Mouse (Mus musculus): ENCODE data around the gene Islr2. TPM values are rescaled to one million over a fixed set of nuclear protein-coding genes. Genes with fewer than 3 reads are reported as not detected.

Islr2 gene
- total RNA-seq, 1 experiment: 12.8 TPM

GRCm38 (mm10) chr9:58197781-58198701, 6.1 kb downstream of the Islr2 start:
- no peak for DNase-seq (ENCODE audit: low read depth, low spot score)
- no peak overlapping the region for H3K27ac ChIP-seq (ENCODE audit: insufficient read depth, low read depth, low read length, poor library complexity, severe bottlenecking)
- in situ Hi-C loops (cut with MboI; ENCODE audit: low sequenced_read_pairs in 2 of 2, unreplicated experiment in 2 of 2): no loop called here
- no peaks in the 10 kb centered on the region for H3K9me3 ChIP-seq (ENCODE audit: control insufficient read depth, insufficient read depth, low read depth, low read length)
- H3K9ac ChIP-seq (ENCODE audit: insufficient read depth, low read depth, low read length, poor library complexity, severe bottlenecking): peak overlapping the region; percentile 1; the same call in 1 of the 2 replicates
- peak overlapping the region in 1 of 2 experiments; percentile 26; a peak in 1 of 4 replicates for H3K4me3 ChIP-seq (ENCODE audit: insufficient read depth in 1 of 2, low read depth in 1 of 2, low read length in 2 of 2, poor library complexity in 1 of 2, severe bottlenecking in 1 of 2)
- TF ChIP-seq ZC3H11A (IDR thresholded peaks at IDR 0.05; ENCODE audit: borderline replicate concordance, low read depth, low read length) (no peak; the same call in 1 of the 2 replicates), CHD2 (IDR thresholded peaks at IDR 0.05; ENCODE audit: low read depth, low read length) (no peak), HCFC1 (IDR thresholded peaks at IDR 0.05; ENCODE audit: borderline replicate concordance, insufficient read depth, low read length) (no peak), MAFK (IDR thresholded peaks at IDR 0.05; ENCODE audit: insufficient read depth, low read depth, low read length) (no peak), ZNF384 (IDR thresholded peaks at IDR 0.05; ENCODE audit: low read depth, low read length) (no peak)
- H3K36me3 ChIP-seq (ENCODE audit: control insufficient read depth, insufficient read depth, low read length, poor library complexity, severe bottlenecking): no peaks in the 10 kb centered on the region
- H3K4me1 ChIP-seq (ENCODE audit: control insufficient read depth in 2 of 2, insufficient read depth in 2 of 2, low read length in 2 of 2, poor library complexity in 1 of 2): peaks cover 6 to 47% of the 10 kb centered on the region in 2 experiments; a peak in 2 of 4 replicates

GRCm38 (mm10) chr9:58196610-58197567, 7.2 kb downstream of the Islr2 start:
- Histone ChIP-seq H3K9ac (ENCODE audit: insufficient read depth, low read depth, low read length, poor library complexity, severe bottlenecking) (peak overlapping the region; percentile 23; the same call in 1 of the 2 replicates), H3K4me3 (ENCODE audit: insufficient read depth in 1 of 2, low read depth in 1 of 2, low read length in 2 of 2, poor library complexity in 1 of 2, severe bottlenecking in 1 of 2) (peak overlapping the region; percentile 33 to 52), H3K36me3 (ENCODE audit: control insufficient read depth, insufficient read depth, low read length, poor library complexity, severe bottlenecking) (no peaks in the 10 kb centered on the region), H3K9me3 (ENCODE audit: control insufficient read depth, insufficient read depth, low read depth, low read length) (no peaks in the 10 kb centered on the region), H3K4me1 (ENCODE audit: control insufficient read depth in 2 of 2, insufficient read depth in 2 of 2, low read length in 2 of 2, poor library complexity in 1 of 2) (peaks cover 6 to 40% of the 10 kb centered on the region in 2 experiments; a peak in 2 of 4 replicates), H3K27ac (ENCODE audit: insufficient read depth, low read depth, low read length, poor library complexity, severe bottlenecking) (no peak overlapping the region)
- DNase-seq (ENCODE audit: low read depth, low spot score): no peak
- TF ChIP-seq HCFC1 (IDR thresholded peaks at IDR 0.05; ENCODE audit: borderline replicate concordance, insufficient read depth, low read length) (no peak), CHD2 (IDR thresholded peaks at IDR 0.05; ENCODE audit: low read depth, low read length) (no peak), ZNF384 (IDR thresholded peaks at IDR 0.05; ENCODE audit: low read depth, low read length) (no peak), MAFK (IDR thresholded peaks at IDR 0.05; ENCODE audit: insufficient read depth, low read depth, low read length) (no peak), ZC3H11A (IDR thresholded peaks at IDR 0.05; ENCODE audit: borderline replicate concordance, low read depth, low read length) (no peak)
- in situ Hi-C loops (cut with MboI; ENCODE audit: low sequenced_read_pairs in 2 of 2, unreplicated experiment in 2 of 2): no loop called here

GRCm38 (mm10) chr9:58196141-58196540, 8.0 kb downstream of the Islr2 start:
- Histone ChIP-seq H3K9ac (ENCODE audit: insufficient read depth, low read depth, low read length, poor library complexity, severe bottlenecking) (no peak overlapping the region), H3K9me3 (ENCODE audit: control insufficient read depth, insufficient read depth, low read depth, low read length) (no peaks in the 10 kb centered on the region), H3K4me3 (ENCODE audit: insufficient read depth in 1 of 2, low read depth in 1 of 2, low read length in 2 of 2, poor library complexity in 1 of 2, severe bottlenecking in 1 of 2) (peak overlapping the region; percentile 33 to 52; a peak in 2 of 4 replicates), H3K4me1 (ENCODE audit: control insufficient read depth in 2 of 2, insufficient read depth in 2 of 2, low read length in 2 of 2, poor library complexity in 1 of 2) (peaks cover 4 to 34% of the 10 kb centered on the region in 2 experiments; a peak in 2 of 4 replicates), H3K36me3 (ENCODE audit: control insufficient read depth, insufficient read depth, low read length, poor library complexity, severe bottlenecking) (no peaks in the 10 kb centered on the region), H3K27ac (ENCODE audit: insufficient read depth, low read depth, low read length, poor library complexity, severe bottlenecking) (no peak overlapping the region)
- DNase-seq (ENCODE audit: low read depth, low spot score): no peak
- in situ Hi-C loops (cut with MboI; ENCODE audit: low sequenced_read_pairs in 2 of 2, unreplicated experiment in 2 of 2): no loop called here
- TF ChIP-seq ZNF384 (IDR thresholded peaks at IDR 0.05; ENCODE audit: low read depth, low read length) (no peak), ZC3H11A (IDR thresholded peaks at IDR 0.05; ENCODE audit: borderline replicate concordance, low read depth, low read length) (no peak), MAFK (IDR thresholded peaks at IDR 0.05; ENCODE audit: insufficient read depth, low read depth, low read length) (no peak), HCFC1 (IDR thresholded peaks at IDR 0.05; ENCODE audit: borderline replicate concordance, insufficient read depth, low read length) (no peak), CHD2 (IDR thresholded peaks at IDR 0.05; ENCODE audit: low read depth, low read length) (no peak)

GRCm38 (mm10) chr9:58195671-58196070, 8.4 kb downstream of the Islr2 start:
- Histone ChIP-seq H3K27ac (ENCODE audit: insufficient read depth, low read depth, low read length, poor library complexity, severe bottlenecking) (no peak overlapping the region), H3K4me1 (ENCODE audit: control insufficient read depth in 2 of 2, insufficient read depth in 2 of 2, low read length in 2 of 2, poor library complexity in 1 of 2) (peaks cover 2 to 32% of the 10 kb centered on the region in 2 experiments; a peak in 2 of 4 replicates), H3K36me3 (ENCODE audit: control insufficient read depth, insufficient read depth, low read length, poor library complexity, severe bottlenecking) (no peaks in the 10 kb centered on the region), H3K9me3 (ENCODE audit: control insufficient read depth, insufficient read depth, low read depth, low read length) (no peaks in the 10 kb centered on the region), H3K9ac (ENCODE audit: insufficient read depth, low read depth, low read length, poor library complexity, severe bottlenecking) (no peak overlapping the region), H3K4me3 (ENCODE audit: insufficient read depth in 1 of 2, low read depth in 1 of 2, low read length in 2 of 2, poor library complexity in 1 of 2, severe bottlenecking in 1 of 2) (no peak overlapping the region)
- DNase-seq (ENCODE audit: low read depth, low spot score): no peak
- TF ChIP-seq ZNF384 (IDR thresholded peaks at IDR 0.05; ENCODE audit: low read depth, low read length) (no peak), CHD2 (IDR thresholded peaks at IDR 0.05; ENCODE audit: low read depth, low read length) (no peak), ZC3H11A (IDR thresholded peaks at IDR 0.05; ENCODE audit: borderline replicate concordance, low read depth, low read length) (no peak), HCFC1 (IDR thresholded peaks at IDR 0.05; ENCODE audit: borderline replicate concordance, insufficient read depth, low read length) (no peak), MAFK (IDR thresholded peaks at IDR 0.05; ENCODE audit: insufficient read depth, low read depth, low read length) (no peak)
- in situ Hi-C loops (cut with MboI; ENCODE audit: low sequenced_read_pairs in 2 of 2, unreplicated experiment in 2 of 2): no loop called here
